Mouse (Mus musculus) gastrocnemius, postnatal 10 days (tissue): Measurements from ENCODE around the gene Erg. TPM values are rescaled to one million over a fixed set of nuclear protein-coding genes. Genes with fewer than 3 reads are reported as not detected.

Source experiments
- DNase-seq: peaks from one replicate; pipeline ENCODE4 v3.0.0; 2021; ENCODE audit warnings: mixed read lengths
- total RNA-seq, 2 experiments: library from RNA; stranded (reverse); gene quantifications; 2 replicates each; pipeline ENCODE4 v1.2.3; 2021

Gene Erg
- total RNA-seq, 2 experiments from 2014 or later, result 23.8 to 26.7 TPM

GRCm38 (mm10) chr16:95440334-95440733, 146.1 kb downstream of the Erg start:
- no peak for DNase-seq

GRCm38 (mm10) chr16:95439794-95440193, 146.6 kb downstream of the Erg start:
- DNase-seq, result no peak

GRCm38 (mm10) chr16:95438848-95439540, 147.4 kb downstream of the Erg start:
- DNase-seq, result no peak

- no peak for DNase-seq
Measured at GRCm38 (mm10) chr16:95436611-95437010, 149.8 kb downstream of the Erg start.

GRCm38 (mm10) chr16:95436051-95436450, 150.3 kb downstream of the Erg start:
- DNase-seq, result no peak

- no peak for DNase-seq
Measured at GRCm38 (mm10) chr16:95434434-95434833, 152.0 kb downstream of the Erg start.

GRCm38 (mm10) chr16:95432540-95432971, 153.8 kb downstream of the Erg start:
- DNase-seq, result no peak

GRCm38 (mm10) chr16:95429851-95430250, 156.5 kb downstream of the Erg start:
- no peak for DNase-seq

- no peak for DNase-seq
Measured at GRCm38 (mm10) chr16:95428239-95428638, 158.2 kb downstream of the Erg start.

- DNase-seq, result no peak
Measured at GRCm38 (mm10) chr16:95427512-95427911, 158.9 kb downstream of the Erg start.

- DNase-seq, result peak; percentile 17
Measured at GRCm38 (mm10) chr16:95422658-95423073, 163.7 kb downstream of the Erg start.

GRCm38 (mm10) chr16:95421235-95421886, 165.0 kb downstream of the Erg start:
- no peak for DNase-seq

- DNase-seq, result no peak
Measured at GRCm38 (mm10) chr16:95415921-95416320, 170.5 kb downstream of the Erg start.

GRCm38 (mm10) chr16:95415372-95415771, 171.0 kb downstream of the Erg start:
- no peak for DNase-seq

GRCm38 (mm10) chr16:95413401-95413959, 172.9 kb downstream of the Erg start:
- no peak for DNase-seq

GRCm38 (mm10) chr16:95408096-95408495, 178.3 kb downstream of the Erg start:
- no peak for DNase-seq

GRCm38 (mm10) chr16:95405496-95405895, 180.9 kb downstream of the Erg start:
- peak; percentile 25 for DNase-seq

- DNase-seq, result no peak
Measured at GRCm38 (mm10) chr16:95403453-95403852, 182.9 kb downstream of the Erg start.

- DNase-seq, result no peak
Measured at GRCm38 (mm10) chr16:95401869-95402268, 184.5 kb downstream of the Erg start.

- DNase-seq, result no peak
Measured at GRCm38 (mm10) chr16:95398761-95399343, 187.5 kb downstream of the Erg start.

- DNase-seq, result no peak
Measured at GRCm38 (mm10) chr16:95390787-95391186, 195.6 kb downstream of the Erg start.

GRCm38 (mm10) chr16:95388811-95389529, 197.4 kb downstream of the Erg start:
- DNase-seq, result no peak
